ENCODE assay signal across 22 mouse cellular contexts in the genomic region with DNA sequence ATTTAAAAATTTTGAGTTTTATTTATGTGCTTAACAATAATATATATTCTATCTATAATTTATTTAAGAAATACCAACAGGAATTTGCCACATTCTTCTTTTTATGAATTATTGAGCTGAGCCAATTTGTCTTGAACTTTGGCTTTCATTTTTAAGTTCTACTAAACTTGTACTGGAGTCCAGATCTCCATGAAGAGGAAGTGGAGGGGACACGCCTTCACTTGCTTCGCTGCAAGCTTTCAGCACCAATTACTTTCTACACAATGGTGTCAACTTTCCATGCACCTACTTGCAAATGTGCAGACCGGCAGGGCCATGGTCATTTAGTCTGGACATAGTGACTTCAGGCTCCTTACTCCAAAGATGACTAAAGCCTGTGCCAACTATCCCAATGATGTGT. TPM values are rescaled to one million over a fixed set of nuclear protein-coding genes. Genes with fewer than 3 reads are reported as not detected.
"Had no signal": no experiment of that assay in that cellular context is flagged by ENCODE, and none has a peak within 500 bp of the region (broad histone marks: within the 10 kb centered on the region; RNA-seq: fewer than 3 reads in every experiment).

No protein-coding gene starts in this region.

- H3K36me3 ChIP-seq: liver, embryonic 13.5 days; midbrain, embryonic 13.5 days had no signal

- H3K9ac ChIP-seq: liver, embryonic 13.5 days; lung, embryonic 14.5 days; midbrain, embryonic 13.5 days had no signal

- H3K9me3 ChIP-seq: liver, embryonic 13.5 days; midbrain, embryonic 13.5 days had no signal

- DNase-seq: kidney, adult 18-20 months; kidney, adult 9 months; kidney, postnatal 14 days; layer of hippocampus, adult 9-11 months; lung, embryonic 14.5 days; lung, postnatal 4 days; thymus, postnatal 25 days had no signal

- H3K4me3 ChIP-seq: layer of hippocampus, adult 2 months; left cerebral cortex, adult 2 months; liver, embryonic 13.5 days; midbrain, embryonic 13.5 days had no signal

- ATAC-seq: lung, postnatal 0 days; midbrain, embryonic 13.5 days; midbrain, embryonic 16.5 days had no signal

- H3K4me2 ChIP-seq: liver, embryonic 13.5 days; lung, embryonic 14.5 days; midbrain, embryonic 13.5 days had no signal

- H3K27ac ChIP-seq: layer of hippocampus, adult 2 months; left cerebral cortex, adult 2 months; liver, embryonic 13.5 days; midbrain, embryonic 13.5 days; stomach, postnatal 0 days had no signal

- H3K27me3 ChIP-seq: liver, embryonic 13.5 days; midbrain, embryonic 13.5 days had no signal

RNA-seq across cellular contexts. Expression of a gene that starts 27.8 kb away (rescaled TPM):
- polyA plus RNA-seq: intestine, embryonic 16.5 days; kidney, embryonic 16.5 days; limb, embryonic 11.5 days; liver, embryonic 13.5 days; liver, embryonic 16.5 days; lung, embryonic 14.5 days; lung, postnatal 0 days; midbrain, embryonic 13.5 days; midbrain, embryonic 16.5 days; neural tube, embryonic 11.5 days; neural tube, embryonic 14.5 days; stomach, embryonic 14.5 days; stomach, postnatal 0 days; thymus, postnatal 0 days had no signal
